Mouse (Mus musculus): Measurements from ENCODE around the gene Krt2. TPM values are rescaled to one million over a fixed set of nuclear protein-coding genes. Genes with fewer than 3 reads are reported as not detected.

Gene Krt2
- polyA plus RNA-seq, 1 experiment from 2014 or later, result not detected

DNA sequence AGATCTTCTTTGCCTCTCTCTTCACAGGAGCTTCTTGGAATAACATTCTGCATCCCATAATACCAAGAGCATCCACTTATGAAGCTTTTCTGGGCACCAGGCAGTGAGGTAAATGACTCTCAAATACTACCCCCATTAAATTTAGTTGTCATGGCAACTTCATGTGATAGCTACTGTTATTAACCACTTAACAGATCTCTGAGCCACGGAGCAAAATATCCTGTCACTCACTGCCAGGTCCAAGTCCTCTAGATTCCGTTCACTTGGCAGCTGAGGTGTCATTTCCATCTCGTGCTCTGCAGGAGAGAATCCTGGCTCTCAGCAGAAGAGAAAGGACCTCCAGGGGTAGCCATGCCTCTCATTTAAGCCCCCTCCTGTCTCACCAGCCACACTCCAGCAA is 27.1 kb downstream of the Krt2 start:
- no peak overlapping the region for H3K27ac ChIP-seq (ENCODE audit: low read length)
- H3K4me1 ChIP-seq (ENCODE audit: control insufficient read depth, low read depth, low read length), result no peaks in the 10 kb centered on the region
- H3K9ac ChIP-seq (ENCODE audit: low read depth, low read length), result no peak overlapping the region
- H3K27me3 ChIP-seq (ENCODE audit: control insufficient read depth, insufficient read depth, low read depth, low read length), result no peaks in the 10 kb centered on the region
- no peak overlapping the region for H3K4me2 ChIP-seq (ENCODE audit: low read depth, low read length)
- 13% methylated on average over 3 of the region's 3 CpGs for WGBS (ENCODE audit: insufficient replicate concordance)
- no peaks in the 10 kb centered on the region for H3K9me3 ChIP-seq (replicated peaks; ENCODE audit: control insufficient read depth, low read length)
- no peaks in the 10 kb centered on the region for H3K36me3 ChIP-seq (ENCODE audit: control insufficient read depth, insufficient read depth)
- ATAC-seq (ENCODE audit: low read depth), result no peak
- no peak overlapping the region for H3K4me3 ChIP-seq (ENCODE audit: low read depth, low read length)

DNA sequence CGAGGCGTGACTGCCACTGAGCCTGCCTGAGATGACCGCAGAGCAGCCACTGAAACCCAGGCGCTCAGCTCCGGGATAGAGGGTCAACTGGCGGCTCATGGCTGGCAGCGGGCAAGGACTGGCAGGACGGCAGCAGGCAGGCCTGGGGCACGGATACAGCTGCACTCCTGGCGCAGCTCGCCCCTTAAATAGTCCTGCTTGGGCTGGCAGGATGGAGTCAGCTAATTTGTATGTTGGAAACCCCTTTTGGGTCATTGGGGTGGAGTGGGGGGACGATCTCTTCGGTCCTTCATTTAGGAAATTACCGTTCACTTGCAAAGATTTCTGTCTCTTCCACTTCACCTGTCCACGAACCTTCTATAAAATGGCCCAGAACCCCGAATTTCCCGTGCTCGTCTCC is 31.6 kb downstream of the Krt2 start, which contains the start of gene Krt72:
Gene Krt72, minus strand, starts transcription at position 101 of the 400 bp plus-strand sequence.
- Histone ChIP-seq H3K4me3 (ENCODE audit: low read depth, low read length) (no peak within 1 kb of the TSS), H3K9ac (ENCODE audit: low read depth, low read length) (no peak within 1 kb of the TSS), H3K4me1 (ENCODE audit: control insufficient read depth, low read depth, low read length) (no peaks in the 10 kb centered on the region), H3K27ac (ENCODE audit: low read length) (no peak within 1 kb of the TSS), H3K4me2 (ENCODE audit: low read depth, low read length) (no peak within 1 kb of the TSS), H3K27me3 (ENCODE audit: control insufficient read depth, insufficient read depth, low read depth, low read length) (no peaks in the 10 kb centered on the region), H3K9me3 (replicated peaks; ENCODE audit: control insufficient read depth, low read length) (no peaks in the 10 kb centered on the region), H3K36me3 (ENCODE audit: control insufficient read depth, insufficient read depth) (no peaks in the 10 kb centered on the region)
- no peak for ATAC-seq (ENCODE audit: low read depth)
- 70% methylated on average over 18 of the region's 18 CpGs for WGBS (ENCODE audit: insufficient replicate concordance)

GRCm38 (mm10) chr15:101773420-101773819 is 44.5 kb downstream of the Krt2 start:
- Histone ChIP-seq H3K9me3 (replicated peaks; ENCODE audit: control insufficient read depth, low read length) (no peaks in the 10 kb centered on the region), H3K27me3 (ENCODE audit: control insufficient read depth, insufficient read depth, low read depth, low read length) (no peaks in the 10 kb centered on the region), H3K36me3 (ENCODE audit: control insufficient read depth, insufficient read depth) (no peaks in the 10 kb centered on the region), H3K9ac (ENCODE audit: low read depth, low read length) (no peak overlapping the region), H3K4me2 (ENCODE audit: low read depth, low read length) (no peak overlapping the region), H3K27ac (ENCODE audit: low read length) (no peak overlapping the region), H3K4me3 (ENCODE audit: low read depth, low read length) (no peak overlapping the region), H3K4me1 (ENCODE audit: control insufficient read depth, low read depth, low read length) (no peaks in the 10 kb centered on the region)
- WGBS (ENCODE audit: insufficient replicate concordance), result 54% methylated on average over 10 of the region's 10 CpGs
- ATAC-seq (ENCODE audit: low read depth), result no peak

GRCm38 (mm10) chr15:101772711-101773081 is 45.3 kb downstream of the Krt2 start:
- Histone ChIP-seq H3K4me3 (ENCODE audit: low read depth, low read length) (no peak overlapping the region), H3K9me3 (replicated peaks; ENCODE audit: control insufficient read depth, low read length) (no peaks in the 10 kb centered on the region), H3K27ac (ENCODE audit: low read length) (no peak overlapping the region), H3K4me2 (ENCODE audit: low read depth, low read length) (no peak overlapping the region), H3K27me3 (ENCODE audit: control insufficient read depth, insufficient read depth, low read depth, low read length) (no peaks in the 10 kb centered on the region), H3K36me3 (ENCODE audit: control insufficient read depth, insufficient read depth) (no peaks in the 10 kb centered on the region), H3K9ac (ENCODE audit: low read depth, low read length) (no peak overlapping the region), H3K4me1 (ENCODE audit: control insufficient read depth, low read depth, low read length) (no peaks in the 10 kb centered on the region)
- WGBS (ENCODE audit: insufficient replicate concordance), result 4% methylated on average over 5 of the region's 5 CpGs
- ATAC-seq (ENCODE audit: low read depth), result no peak

GRCm38 (mm10) chr15:101772080-101772710 is 45.8 kb downstream of the Krt2 start:
- Histone ChIP-seq H3K4me2 (ENCODE audit: low read depth, low read length) (no peak overlapping the region), H3K9ac (ENCODE audit: low read depth, low read length) (no peak overlapping the region), H3K9me3 (replicated peaks; ENCODE audit: control insufficient read depth, low read length) (no peaks in the 10 kb centered on the region), H3K4me1 (ENCODE audit: control insufficient read depth, low read depth, low read length) (no peaks in the 10 kb centered on the region), H3K27ac (ENCODE audit: low read length) (no peak overlapping the region), H3K27me3 (ENCODE audit: control insufficient read depth, insufficient read depth, low read depth, low read length) (no peaks in the 10 kb centered on the region), H3K4me3 (ENCODE audit: low read depth, low read length) (no peak overlapping the region), H3K36me3 (ENCODE audit: control insufficient read depth, insufficient read depth) (no peaks in the 10 kb centered on the region)
- ATAC-seq (ENCODE audit: low read depth), result no peak
- 47% methylated on average over 5 of the region's 5 CpGs for WGBS (ENCODE audit: insufficient replicate concordance)

DNA sequence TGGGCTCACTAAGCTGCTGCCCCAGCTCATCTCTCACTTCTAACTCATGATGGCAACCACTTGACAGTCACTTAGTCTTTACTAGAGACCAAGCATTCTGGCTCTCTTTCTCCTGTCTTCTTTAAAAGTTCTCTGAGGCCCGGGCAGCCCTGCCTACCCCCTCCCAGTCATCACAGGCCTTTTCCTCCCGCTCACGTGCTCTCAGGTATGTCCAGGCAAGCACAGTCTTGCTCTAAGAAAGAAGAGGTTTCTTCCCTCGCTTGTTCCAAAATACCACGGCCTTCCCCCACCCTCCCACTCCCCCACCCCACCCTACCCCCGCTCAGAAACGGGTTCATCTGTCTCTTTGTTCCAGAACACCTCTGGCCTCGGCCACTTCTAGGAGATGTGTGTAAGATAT is 47.7 kb downstream of the Krt2 start:
- H3K27me3 ChIP-seq (ENCODE audit: control insufficient read depth, insufficient read depth, low read depth, low read length), result no peaks in the 10 kb centered on the region
- no peak overlapping the region for H3K9ac ChIP-seq (ENCODE audit: low read depth, low read length)
- ATAC-seq (ENCODE audit: low read depth), result no peak
- no peaks in the 10 kb centered on the region for H3K4me1 ChIP-seq (ENCODE audit: control insufficient read depth, low read depth, low read length)
- H3K9me3 ChIP-seq (replicated peaks; ENCODE audit: control insufficient read depth, low read length), result no peaks in the 10 kb centered on the region
- no peak overlapping the region for H3K27ac ChIP-seq (ENCODE audit: low read length)
- H3K4me3 ChIP-seq (ENCODE audit: low read depth, low read length), result no peak overlapping the region
- WGBS (ENCODE audit: insufficient replicate concordance), result 29% methylated on average over 8 of the region's 8 CpGs
- no peak overlapping the region for H3K4me2 ChIP-seq (ENCODE audit: low read depth, low read length)
- H3K36me3 ChIP-seq (ENCODE audit: control insufficient read depth, insufficient read depth), result no peaks in the 10 kb centered on the region

Other genes with a start within 250 kb of the Krt2 start
- gene Krt75, start 244.3 kb downstream of the Krt2 start, polyA plus RNA-seq (2015; fragmentation: Nextera tagmentation; extraction: Ambion mirVana), result not detected in 2 replicates
- not detected in 2 replicates for gene Gm5414, start 190.0 kb downstream of the Krt2 start, polyA plus RNA-seq (2015; fragmentation: Nextera tagmentation; extraction: Ambion mirVana)
- not detected in 2 replicates for gene Gm5478, start 170.8 kb downstream of the Krt2 start, polyA plus RNA-seq (2015; fragmentation: Nextera tagmentation; extraction: Ambion mirVana)
- gene Krt6b, start 137.9 kb downstream of the Krt2 start, polyA plus RNA-seq (2015; fragmentation: Nextera tagmentation; extraction: Ambion mirVana), result not detected in 2 replicates
- gene Krt6a, start 123.9 kb downstream of the Krt2 start, polyA plus RNA-seq (2015; fragmentation: Nextera tagmentation; extraction: Ambion mirVana), result not detected in 2 replicates
- gene Krt5, start 105.3 kb downstream of the Krt2 start, polyA plus RNA-seq (2015; fragmentation: Nextera tagmentation; extraction: Ambion mirVana), result 0.04 and 0.05 TPM in 2 replicates
- not detected in 2 replicates for gene Krt71, start 75.1 kb downstream of the Krt2 start, polyA plus RNA-seq (2015; fragmentation: Nextera tagmentation; extraction: Ambion mirVana)
- gene Krt72, start 31.7 kb downstream of the Krt2 start, polyA plus RNA-seq (2015; fragmentation: Nextera tagmentation; extraction: Ambion mirVana), result not detected in 2 replicates
- not detected in 2 replicates for gene Krt73, start 15.8 kb downstream of the Krt2 start, polyA plus RNA-seq (2015; fragmentation: Nextera tagmentation; extraction: Ambion mirVana)
- gene Krt1, start 32.6 kb upstream of the Krt2 start, polyA plus RNA-seq (2015; fragmentation: Nextera tagmentation; extraction: Ambion mirVana), result not detected in 2 replicates
- gene Krt77, start 51.5 kb upstream of the Krt2 start, polyA plus RNA-seq (2015; fragmentation: Nextera tagmentation; extraction: Ambion mirVana), result not detected in 2 replicates
- gene Krt76, start 74.8 kb upstream of the Krt2 start, polyA plus RNA-seq (2015; fragmentation: Nextera tagmentation; extraction: Ambion mirVana), result not detected in 2 replicates
- gene Krt4, start 106.6 kb upstream of the Krt2 start, polyA plus RNA-seq (2015; fragmentation: Nextera tagmentation; extraction: Ambion mirVana), result 0.07 and 0.08 TPM in 2 replicates
- not detected in 2 replicates for gene Krt79, start 122.2 kb upstream of the Krt2 start, polyA plus RNA-seq (2015; fragmentation: Nextera tagmentation; extraction: Ambion mirVana)
- not detected in 2 replicates for gene Krt78, start 136.1 kb upstream of the Krt2 start, polyA plus RNA-seq (2015; fragmentation: Nextera tagmentation; extraction: Ambion mirVana)
- gene Krt8, start 186.3 kb upstream of the Krt2 start, polyA plus RNA-seq (2015; fragmentation: Nextera tagmentation; extraction: Ambion mirVana), result 120 and 130 TPM in 2 replicates
- gene Krt18, start 210.0 kb upstream of the Krt2 start, polyA plus RNA-seq (2015; fragmentation: Nextera tagmentation; extraction: Ambion mirVana), result 118 and 119 TPM in 2 replicates